Mouse (Mus musculus): ENCODE results near the gene Abca6. TPM values are rescaled to one million over a fixed set of nuclear protein-coding genes. Genes with fewer than 3 reads are reported as not detected.
A peak's percentile ranks its signal among the peaks of the same experiment; 100 is the strongest.

The Abca6 gene
- polyA plus RNA-seq, 1 experiment from 2014 or later = 0.24 TPM

GRCm38 (mm10) chr11:110268244-110268844 lies 16.8 kb upstream of the Abca6 start:
- H3K27ac ChIP-seq (ENCODE audit: low read length) = no peak overlapping the region
- H3K4me1 ChIP-seq (ENCODE audit: insufficient read depth, low read length) = no peaks in the 10 kb centered on the region
- H3K4me2 ChIP-seq (replicated peaks; ENCODE audit: low read depth, low read length) = peak overlapping the region; percentile 20; the same call in 1 of the 2 replicates
- peak overlapping the region; percentile 37; the same call in 1 of the 2 replicates for H3K9ac ChIP-seq (replicated peaks; ENCODE audit: low read length)
- no peaks in the 10 kb centered on the region for H3K36me3 ChIP-seq (ENCODE audit: insufficient read depth, low read length)
- ATAC-seq (ENCODE audit: low FRiP score, low TSS enrichment) = peak; percentile 70
- H3K9me3 ChIP-seq (ENCODE audit: low read length) = no peaks in the 10 kb centered on the region
- H3K4me3 ChIP-seq (ENCODE audit: low read length) = no peak overlapping the region
- H3K27me3 ChIP-seq (ENCODE audit: insufficient read depth, low read length) = no peaks in the 10 kb centered on the region
- 37% methylated on average over 8 of the region's 8 CpGs for WGBS

GRCm38 (mm10) chr11:110267232-110267631 lies 15.7 kb upstream of the Abca6 start:
- 89% methylated on average over 6 of the region's 6 CpGs for WGBS
- Histone ChIP-seq H3K4me1 (ENCODE audit: insufficient read depth, low read length) (no peaks in the 10 kb centered on the region), H3K27ac (ENCODE audit: low read length) (no peak overlapping the region), H3K4me3 (ENCODE audit: low read length) (no peak overlapping the region), H3K9me3 (ENCODE audit: low read length) (no peaks in the 10 kb centered on the region), H3K36me3 (ENCODE audit: insufficient read depth, low read length) (no peaks in the 10 kb centered on the region), H3K4me2 (replicated peaks; ENCODE audit: low read depth, low read length) (no peak overlapping the region), H3K9ac (replicated peaks; ENCODE audit: low read length) (no peak overlapping the region), H3K27me3 (ENCODE audit: insufficient read depth, low read length) (no peaks in the 10 kb centered on the region)
- no peak for ATAC-seq (ENCODE audit: low FRiP score, low TSS enrichment)

GRCm38 (mm10) chr11:110266757-110267156 lies 15.2 kb upstream of the Abca6 start:
- WGBS = 89% methylated on average over 11 of the region's 11 CpGs
- Histone ChIP-seq H3K27ac (ENCODE audit: low read length) (no peak overlapping the region), H3K36me3 (ENCODE audit: insufficient read depth, low read length) (no peaks in the 10 kb centered on the region), H3K9ac (replicated peaks; ENCODE audit: low read length) (no peak overlapping the region), H3K4me2 (replicated peaks; ENCODE audit: low read depth, low read length) (no peak overlapping the region), H3K4me1 (ENCODE audit: insufficient read depth, low read length) (no peaks in the 10 kb centered on the region), H3K27me3 (ENCODE audit: insufficient read depth, low read length) (no peaks in the 10 kb centered on the region), H3K9me3 (ENCODE audit: low read length) (no peaks in the 10 kb centered on the region), H3K4me3 (ENCODE audit: low read length) (no peak overlapping the region)
- no peak for ATAC-seq (ENCODE audit: low FRiP score, low TSS enrichment)

GRCm38 (mm10) chr11:110261867-110262266 lies 10.3 kb upstream of the Abca6 start:
- 82% methylated on average over 3 of the region's 3 CpGs for WGBS
- peaks cover 5% of the 10 kb centered on the region for H3K9me3 ChIP-seq (ENCODE audit: low read length)
- H3K27ac ChIP-seq (ENCODE audit: low read length) = no peak overlapping the region
- H3K4me2 ChIP-seq (replicated peaks; ENCODE audit: low read depth, low read length) = no peak overlapping the region
- ATAC-seq (ENCODE audit: low FRiP score, low TSS enrichment) = no peak
- no peaks in the 10 kb centered on the region for H3K4me1 ChIP-seq (ENCODE audit: insufficient read depth, low read length)
- no peaks in the 10 kb centered on the region for H3K36me3 ChIP-seq (ENCODE audit: insufficient read depth, low read length)
- no peaks in the 10 kb centered on the region for H3K27me3 ChIP-seq (ENCODE audit: insufficient read depth, low read length)
- no peak overlapping the region for H3K4me3 ChIP-seq (ENCODE audit: low read length)
- no peak overlapping the region for H3K9ac ChIP-seq (replicated peaks; ENCODE audit: low read length)

GRCm38 (mm10) chr11:110257911-110258310 lies 6.3 kb upstream of the Abca6 start:
- no peak overlapping the region for H3K4me2 ChIP-seq (replicated peaks; ENCODE audit: low read depth, low read length)
- no peak overlapping the region for H3K27ac ChIP-seq (ENCODE audit: low read length)
- no peaks in the 10 kb centered on the region for H3K4me1 ChIP-seq (ENCODE audit: insufficient read depth, low read length)
- WGBS = 74% methylated on average over 4 of the region's 4 CpGs
- peaks cover 5% of the 10 kb centered on the region for H3K9me3 ChIP-seq (ENCODE audit: low read length)
- no peak overlapping the region for H3K4me3 ChIP-seq (ENCODE audit: low read length)
- no peak overlapping the region for H3K9ac ChIP-seq (replicated peaks; ENCODE audit: low read length)
- H3K36me3 ChIP-seq (ENCODE audit: insufficient read depth, low read length) = no peaks in the 10 kb centered on the region
- no peak for ATAC-seq (ENCODE audit: low FRiP score, low TSS enrichment)
- H3K27me3 ChIP-seq (ENCODE audit: insufficient read depth, low read length) = no peaks in the 10 kb centered on the region

- H3K4me3 ChIP-seq (ENCODE audit: low read length) = no peak overlapping the region
- ATAC-seq (ENCODE audit: low FRiP score, low TSS enrichment) = no peak
- H3K4me2 ChIP-seq (replicated peaks; ENCODE audit: low read depth, low read length) = no peak overlapping the region
- H3K36me3 ChIP-seq (ENCODE audit: insufficient read depth, low read length) = no peaks in the 10 kb centered on the region
- no peak overlapping the region for H3K27ac ChIP-seq (ENCODE audit: low read length)
- H3K27me3 ChIP-seq (ENCODE audit: insufficient read depth, low read length) = no peaks in the 10 kb centered on the region
- 90% methylated on average over 4 of the region's 4 CpGs for WGBS
- no peaks in the 10 kb centered on the region for H3K4me1 ChIP-seq (ENCODE audit: insufficient read depth, low read length)
- peaks cover 5% of the 10 kb centered on the region for H3K9me3 ChIP-seq (ENCODE audit: low read length)
- H3K9ac ChIP-seq (replicated peaks; ENCODE audit: low read length) = no peak overlapping the region
Observed at GRCm38 (mm10) chr11:110257061-110257460, 5.5 kb upstream of the Abca6 start.

GRCm38 (mm10) chr11:110252256-110252655 lies 680 bp upstream of the Abca6 start:
- no peaks in the 10 kb centered on the region for H3K4me1 ChIP-seq (ENCODE audit: insufficient read depth, low read length)
- H3K4me3 ChIP-seq (ENCODE audit: low read length) = no peak overlapping the region
- no peaks in the 10 kb centered on the region for H3K27me3 ChIP-seq (ENCODE audit: insufficient read depth, low read length)
- ATAC-seq (ENCODE audit: low FRiP score, low TSS enrichment) = no peak
- no peaks in the 10 kb centered on the region for H3K36me3 ChIP-seq (ENCODE audit: insufficient read depth, low read length)
- H3K4me2 ChIP-seq (replicated peaks; ENCODE audit: low read depth, low read length) = no peak overlapping the region
- H3K9me3 ChIP-seq (ENCODE audit: low read length) = no peaks in the 10 kb centered on the region
- 67% methylated on average over 3 of the region's 3 CpGs for WGBS
- no peak overlapping the region for H3K27ac ChIP-seq (ENCODE audit: low read length)
- H3K9ac ChIP-seq (replicated peaks; ENCODE audit: low read length) = no peak overlapping the region

- Histone ChIP-seq H3K4me2 (replicated peaks; ENCODE audit: low read depth, low read length) (no peak overlapping the region), H3K9me3 (ENCODE audit: low read length) (no peaks in the 10 kb centered on the region), H3K27me3 (ENCODE audit: insufficient read depth, low read length) (no peaks in the 10 kb centered on the region), H3K4me1 (ENCODE audit: insufficient read depth, low read length) (no peaks in the 10 kb centered on the region), H3K9ac (replicated peaks; ENCODE audit: low read length) (no peak overlapping the region), H3K4me3 (ENCODE audit: low read length) (no peak overlapping the region), H3K27ac (ENCODE audit: low read length) (no peak overlapping the region), H3K36me3 (ENCODE audit: insufficient read depth, low read length) (no peaks in the 10 kb centered on the region)
- 77% methylated on average over 10 of the region's 10 CpGs for WGBS
- no peak for ATAC-seq (ENCODE audit: low FRiP score, low TSS enrichment)
Observed at GRCm38 (mm10) chr11:110244730-110245129, 6.8 kb downstream of the Abca6 start.

GRCm38 (mm10) chr11:110237466-110237865 lies 14.1 kb downstream of the Abca6 start:
- Histone ChIP-seq H3K27ac (ENCODE audit: low read length) (no peak overlapping the region), H3K4me1 (ENCODE audit: insufficient read depth, low read length) (no peaks in the 10 kb centered on the region), H3K9me3 (ENCODE audit: low read length) (no peaks in the 10 kb centered on the region), H3K4me3 (ENCODE audit: low read length) (no peak overlapping the region), H3K4me2 (replicated peaks; ENCODE audit: low read depth, low read length) (no peak overlapping the region), H3K36me3 (ENCODE audit: insufficient read depth, low read length) (no peaks in the 10 kb centered on the region), H3K9ac (replicated peaks; ENCODE audit: low read length) (no peak overlapping the region), H3K27me3 (ENCODE audit: insufficient read depth, low read length) (no peaks in the 10 kb centered on the region)
- WGBS = 79% methylated on average over 2 of the region's 2 CpGs
- ATAC-seq (ENCODE audit: low FRiP score, low TSS enrichment) = no peak

- Histone ChIP-seq H3K27ac (ENCODE audit: low read length) (no peak overlapping the region), H3K4me2 (replicated peaks; ENCODE audit: low read depth, low read length) (no peak overlapping the region), H3K27me3 (ENCODE audit: insufficient read depth, low read length) (no peaks in the 10 kb centered on the region), H3K9me3 (ENCODE audit: low read length) (no peaks in the 10 kb centered on the region), H3K9ac (replicated peaks; ENCODE audit: low read length) (no peak overlapping the region), H3K4me3 (ENCODE audit: low read length) (no peak overlapping the region), H3K4me1 (ENCODE audit: insufficient read depth, low read length) (no peaks in the 10 kb centered on the region), H3K36me3 (ENCODE audit: insufficient read depth, low read length) (no peaks in the 10 kb centered on the region)
- no peak for ATAC-seq (ENCODE audit: low FRiP score, low TSS enrichment)
Observed at GRCm38 (mm10) chr11:110232975-110233374, 18.6 kb downstream of the Abca6 start.
